Mouse (Mus musculus) T-helper 17 cell (primary cell): Measurements from ENCODE around the gene Lpcat1.

ENCODE experiments used
- in situ Hi-C, 2 experiments: fragments of 300-600 bp; cut with MboI, MseI; formaldehyde crosslinking; loops; 1 replicate in 1 of 2; 2 replicates in 1 of 2; pipeline ENCODE4 v1.15.1; 2025; ENCODE audit warnings: high pct_unique_total_duplicates in 2 of 2

Lpcat1 gene

DNA sequence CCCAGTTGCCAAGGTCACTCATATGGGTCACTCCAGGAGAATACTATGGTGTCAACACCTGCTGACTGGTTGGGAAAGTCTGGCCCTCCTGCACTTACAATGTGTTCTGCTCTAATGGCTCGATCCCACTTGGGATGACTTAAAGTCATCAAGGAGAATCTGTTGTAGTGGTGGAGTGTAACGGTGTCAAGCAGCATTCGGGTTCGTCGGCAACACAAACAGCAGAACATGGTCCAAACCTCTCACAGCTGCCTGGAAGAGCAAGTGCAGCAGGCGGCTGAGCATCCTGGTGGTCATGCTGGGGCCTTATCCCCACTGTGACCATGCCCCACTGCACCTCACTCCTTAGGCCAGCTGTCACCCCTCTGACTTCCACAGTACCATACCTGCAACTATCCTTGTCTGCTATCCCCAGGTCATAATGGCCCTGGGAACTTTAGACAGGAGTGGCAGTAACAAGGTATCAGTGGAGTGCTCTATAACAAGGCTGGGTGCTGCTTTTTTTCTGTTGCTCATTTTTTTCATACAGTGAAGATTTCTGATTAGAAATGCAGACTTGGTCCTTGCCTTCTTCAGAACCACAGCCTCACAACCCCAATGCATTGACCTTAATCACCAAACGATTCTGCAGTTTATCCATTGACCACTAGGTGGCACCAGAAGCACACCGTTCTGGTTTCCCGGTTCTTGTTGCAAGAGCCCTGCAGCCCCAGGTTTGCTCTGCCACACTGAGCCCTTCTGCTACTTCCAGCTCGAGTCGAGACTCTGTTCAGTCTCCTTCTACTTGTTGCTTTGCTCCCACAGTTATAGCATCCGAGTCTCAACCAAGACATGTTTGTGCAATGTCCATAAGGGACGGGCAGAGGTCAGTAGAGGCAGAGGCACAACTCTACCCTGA, 46.0 kb downstream of the Lpcat1 start:
- in situ Hi-C loops, result loop anchor here in 1 of 2 experiments (10.0 kb wide), 1 partner anchor 202 kb away; no protein-coding TSS in a partner anchor

DNA sequence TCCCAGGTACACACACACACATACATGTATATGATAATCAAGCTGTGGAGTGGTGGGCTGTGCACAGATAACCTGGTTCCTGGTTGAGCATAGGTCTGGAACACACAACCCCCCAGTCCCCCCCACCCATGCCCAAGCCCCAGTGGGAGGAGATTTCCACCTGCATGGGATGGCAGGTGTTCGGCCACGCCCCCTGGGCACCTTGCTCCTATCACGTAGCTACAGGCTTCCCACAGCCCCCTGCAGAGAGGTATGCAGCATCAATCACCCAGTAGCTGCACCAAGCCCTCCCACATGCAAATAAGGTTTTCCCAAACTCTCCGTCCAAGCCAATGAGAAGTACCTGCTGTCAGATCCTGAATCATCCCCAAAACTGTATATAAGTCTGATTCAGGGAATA, 49.9 kb downstream of the Lpcat1 start:
- in situ Hi-C loops, result loop anchor here in 1 of 2 experiments (5.0 to 10.0 kb wide), 2 partner anchors 105 to 198 kb away; no protein-coding TSS in a partner anchor

DNA sequence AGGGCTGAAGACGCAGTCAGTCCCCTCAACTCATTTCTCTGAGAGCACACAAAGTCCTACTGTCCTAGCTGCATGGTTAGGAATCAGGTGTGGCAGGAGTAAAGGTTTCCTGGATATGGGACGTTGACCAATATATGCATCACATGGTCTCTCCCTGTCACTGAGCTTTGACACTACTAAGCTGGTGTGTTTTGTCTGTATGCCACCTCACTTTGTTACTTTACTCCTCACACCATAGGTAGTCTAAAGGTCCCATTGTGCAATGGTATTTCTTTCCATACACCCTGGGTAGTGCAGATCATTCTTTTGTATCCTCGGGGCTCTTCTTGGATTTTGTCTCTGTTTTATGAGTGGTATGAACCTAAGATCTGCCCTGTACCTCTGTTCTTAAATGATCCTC, 66.7 kb downstream of the Lpcat1 start:
- in situ Hi-C loops, result loop anchor here in 1 of 2 experiments (10.0 kb wide), 1 partner anchor 1569 kb away; the partner anchor contains the start of gene Irx1

DNA sequence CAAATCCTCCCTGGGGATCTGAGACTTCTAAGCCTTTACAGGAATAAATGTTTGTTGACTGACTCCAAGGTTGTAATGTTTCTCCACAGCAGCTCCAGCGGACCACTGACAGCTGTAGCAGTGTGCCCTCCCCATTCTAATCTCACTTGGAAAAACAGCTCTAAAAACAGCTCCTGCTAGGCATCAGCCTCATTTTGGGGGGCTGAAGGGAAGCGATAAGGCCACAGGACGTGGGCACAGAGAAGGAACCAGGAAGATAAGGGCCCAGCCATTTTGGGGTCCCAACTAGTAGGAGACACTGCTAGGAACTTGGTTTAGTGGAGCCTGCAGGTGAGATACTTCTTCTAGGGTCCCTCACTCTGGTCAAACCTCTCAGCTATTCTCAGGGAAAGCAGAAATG, 68.3 kb downstream of the Lpcat1 start:
- in situ Hi-C loops, result loop anchor here in 1 of 2 experiments (10.0 kb wide), 1 partner anchor 1570 kb away; the partner anchor contains the start of gene Irx1

DNA sequence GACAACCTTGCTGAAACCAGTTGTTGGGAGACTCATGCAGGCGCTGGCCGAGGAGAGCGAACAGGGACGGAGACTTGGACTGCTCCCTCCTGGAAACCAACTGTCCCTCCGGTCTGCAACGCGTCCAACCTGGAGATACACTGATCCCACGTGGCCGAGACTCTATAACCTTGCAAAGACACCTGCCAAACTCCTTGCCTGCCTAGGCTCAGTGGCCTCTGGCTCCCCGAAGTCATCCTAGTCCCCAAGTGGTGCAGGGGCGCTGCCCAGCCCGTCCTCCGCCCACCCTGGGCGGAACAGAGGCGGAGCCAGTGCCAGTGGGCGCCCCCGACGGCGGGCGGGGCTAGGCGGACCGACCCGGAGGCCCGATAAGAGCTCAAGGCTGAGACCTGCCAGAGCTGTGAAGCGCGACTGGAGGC, 69.4 kb downstream of the Lpcat1 start, which contains the start of gene Slc6a3:
Gene Slc6a3 (plus strand): TSS at position 345 of the 419 bp plus-strand sequence.
- in situ Hi-C loops, result loop anchor here in 1 of 2 experiments (10.0 kb wide), 1 partner anchor 1572 kb away; the partner anchor contains the start of gene Irx1

DNA sequence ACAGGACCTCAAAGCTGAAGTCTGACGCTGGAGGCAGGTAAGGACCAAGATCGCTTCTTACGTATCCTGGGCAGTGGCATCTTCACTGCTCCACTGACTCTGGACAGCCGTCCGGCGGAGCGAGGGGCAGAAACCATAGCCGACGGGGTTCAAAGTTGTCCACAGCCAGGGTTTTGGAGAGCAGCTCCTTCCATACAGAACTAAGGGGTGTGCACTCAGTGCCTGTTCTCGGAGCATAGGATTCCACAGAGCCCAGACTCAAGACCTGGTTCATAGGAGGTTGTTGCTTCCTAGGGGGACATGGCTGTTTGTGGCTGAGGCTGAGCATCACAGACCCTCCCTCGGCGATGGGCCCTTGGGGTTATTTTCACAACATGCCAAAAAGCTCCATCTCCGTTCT, 69.8 kb downstream of the Lpcat1 start:
- in situ Hi-C loops, result loop anchor here in 1 of 2 experiments (10.0 kb wide), 1 partner anchor 1572 kb away; the partner anchor contains the start of gene Irx1

DNA sequence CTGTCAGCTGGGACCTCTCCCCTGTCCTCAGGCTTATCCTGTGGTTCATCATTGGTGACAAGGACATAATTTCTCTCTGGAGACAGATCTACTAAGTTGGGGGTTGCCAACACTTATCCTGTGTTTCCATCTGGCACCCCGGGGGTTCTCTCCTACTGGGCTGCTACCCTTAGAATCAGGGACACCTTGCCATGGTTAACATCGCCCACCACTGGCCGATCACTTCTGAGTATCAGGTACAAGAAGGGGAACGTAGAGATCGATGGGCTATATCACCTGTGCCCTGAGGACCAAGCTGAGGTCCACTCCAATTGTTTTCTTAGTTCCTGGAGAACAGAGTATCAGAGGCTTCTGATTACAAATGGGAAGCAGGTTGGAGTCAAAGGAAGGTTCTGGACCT, 97.2 kb downstream of the Lpcat1 start:
- in situ Hi-C loops, result no loop called here
